Mouse (Mus musculus) ES-Bruce4 (cell line): ENCODE measurements around the gene Mroh8.

Source experiments
- CTCF ChIP-seq: IDR thresholded peaks from one replicate; pipeline ENCODE4 v1.8.1; 2011; ENCODE audit warnings: low read depth, low read length
- POLR2A ChIP-seq: IDR thresholded peaks from one replicate; pipeline ENCODE4 v1.8.1; 2011; ENCODE audit warnings: low read length; ENCODE audit not compliant: insufficient read depth

GRCm38 (mm10) chr2:157176248-157176647, 103.1 kb downstream of the Mroh8 start:
- TF ChIP-seq CTCF (no peak), POLR2A (no peak)
